Mouse (Mus musculus): ENCODE measurements around the gene Stat1.

Stat1 gene

DNA sequence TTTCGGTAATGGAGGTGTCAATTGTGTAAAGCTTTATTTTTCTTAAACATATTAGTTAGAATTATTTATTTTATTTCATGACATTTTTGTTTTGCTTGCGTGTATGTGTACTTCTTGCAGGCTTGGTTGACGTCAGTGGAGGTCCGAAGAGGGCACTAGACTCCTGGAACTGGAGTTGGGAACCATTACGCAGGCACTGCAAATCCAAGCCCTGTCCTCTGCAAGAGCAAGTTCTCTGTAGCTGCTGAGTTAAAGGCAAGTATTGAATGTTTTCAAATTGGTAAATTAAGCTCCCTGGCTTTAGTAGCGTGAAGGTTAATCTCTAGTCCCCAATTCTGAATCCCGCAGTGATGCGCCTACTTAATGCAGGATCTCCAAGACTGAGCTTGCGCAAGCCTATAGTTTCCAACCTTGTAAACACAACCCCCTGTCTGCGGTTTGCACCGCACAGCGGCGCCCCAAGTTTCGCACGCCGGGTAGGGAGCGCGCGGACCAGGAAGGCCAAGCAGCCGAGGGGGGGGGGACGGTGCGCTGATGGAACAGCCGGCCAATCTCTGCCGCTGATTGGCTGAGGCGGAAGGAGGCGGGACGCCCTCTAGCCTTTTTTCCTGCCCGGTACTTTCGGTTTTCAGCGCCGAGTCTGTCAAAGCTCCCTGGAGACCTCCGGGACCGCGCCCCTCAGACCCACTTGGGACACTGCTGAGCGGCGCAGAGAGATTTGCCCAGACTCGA lies at the start of gene Stat1:
Stat1 (plus strand) TSS at position 581 of the 732 bp plus-strand sequence.
- peak; percentile 97 for DNase-seq (ENCODE audit: low read depth, low spot score)

DNA sequence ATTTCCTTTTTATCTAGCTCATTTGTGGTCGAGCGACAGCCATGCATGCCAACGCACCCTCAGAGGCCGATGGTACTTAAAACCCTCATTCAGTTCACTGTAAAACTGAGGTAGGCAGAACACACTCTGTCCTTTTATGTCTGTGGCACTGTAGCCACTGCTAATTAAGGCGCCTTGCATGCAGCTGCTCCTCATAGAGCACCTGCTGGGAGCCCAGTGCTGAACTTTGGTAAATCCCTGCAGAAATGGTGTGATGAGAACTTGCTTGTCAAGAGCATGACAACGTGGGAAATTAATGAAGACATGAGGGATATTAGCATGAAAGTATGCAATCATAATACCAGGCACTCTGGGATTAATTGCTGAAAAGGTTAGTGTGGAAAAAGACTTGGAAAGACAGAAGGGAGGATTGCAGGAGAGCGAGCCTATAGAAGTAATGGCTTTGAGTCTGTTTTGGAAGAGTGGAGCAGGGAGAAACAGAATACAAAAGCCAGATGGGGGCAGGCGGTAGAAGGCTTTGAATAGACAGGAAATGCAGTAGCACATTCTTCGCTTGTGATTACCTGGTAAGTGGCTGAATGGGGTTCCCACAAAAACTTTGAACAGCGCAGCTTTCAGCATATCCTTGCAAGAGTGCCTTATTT lies 39.4 kb upstream of the Stat1 start:
- peak; percentile 11 for DNase-seq (ENCODE audit: low read depth, low spot score)

DNA sequence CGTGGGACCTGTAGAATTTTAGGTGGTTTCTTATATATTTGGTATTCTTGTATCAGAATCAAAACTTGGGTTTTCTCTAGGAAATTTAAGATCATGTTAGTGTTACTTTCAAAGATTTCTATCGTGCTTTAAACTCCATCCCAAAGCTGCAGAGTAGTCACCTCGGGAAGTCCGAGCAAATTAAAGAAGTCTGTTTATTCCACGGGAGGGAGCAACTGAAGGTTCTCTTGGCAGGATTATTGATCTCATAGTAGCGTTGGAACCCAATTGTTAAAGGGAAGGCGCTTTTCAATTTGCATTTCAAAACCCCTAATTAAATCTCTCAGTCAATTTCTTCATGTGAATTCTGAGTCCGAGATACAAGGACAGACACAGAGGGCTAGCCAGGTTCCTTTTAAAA lies 38.9 kb upstream of the Stat1 start:
- no peak for DNase-seq (ENCODE audit: low read depth, low spot score)

DNA sequence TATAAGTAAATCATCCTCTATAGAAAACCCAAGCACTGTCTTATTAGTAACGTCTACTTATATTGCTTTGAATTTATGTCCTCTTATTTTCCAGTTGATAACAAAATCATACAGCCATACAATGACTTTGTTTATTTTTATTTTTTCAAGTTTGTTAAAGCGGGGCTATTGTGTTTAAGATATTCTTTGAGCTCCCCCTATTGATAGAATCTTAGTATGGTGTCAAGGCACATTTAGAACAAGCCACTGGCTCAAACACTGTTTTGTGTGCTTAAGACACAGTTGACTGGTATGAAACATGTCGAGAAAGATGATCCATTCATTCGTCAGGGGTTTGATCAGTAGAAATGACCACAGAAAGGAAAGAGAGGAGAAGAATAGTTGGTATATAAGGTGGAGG lies 33.0 kb upstream of the Stat1 start:
- peak; percentile 51 for DNase-seq (ENCODE audit: low read depth, low spot score)

DNA sequence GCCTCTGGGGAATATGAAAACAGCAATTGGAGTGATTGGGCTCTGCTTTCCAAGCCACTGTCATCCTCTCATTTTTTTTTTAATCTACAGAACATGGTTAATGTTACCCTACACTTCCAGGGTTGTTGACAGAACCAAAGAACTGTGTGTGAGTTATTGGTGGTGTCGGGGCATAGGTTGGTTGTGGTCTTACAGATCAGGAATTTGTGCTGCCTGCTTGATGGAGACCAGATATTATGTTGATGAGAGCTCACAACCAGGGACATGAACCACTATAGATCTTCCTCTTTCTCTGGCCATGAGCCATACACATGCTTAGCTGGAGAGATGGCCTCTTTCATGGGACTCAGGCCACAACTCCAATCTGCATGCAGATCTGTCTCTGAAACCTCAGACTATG lies 32.1 kb upstream of the Stat1 start:
- DNase-seq (ENCODE audit: low read depth, low spot score), result no peak

DNA sequence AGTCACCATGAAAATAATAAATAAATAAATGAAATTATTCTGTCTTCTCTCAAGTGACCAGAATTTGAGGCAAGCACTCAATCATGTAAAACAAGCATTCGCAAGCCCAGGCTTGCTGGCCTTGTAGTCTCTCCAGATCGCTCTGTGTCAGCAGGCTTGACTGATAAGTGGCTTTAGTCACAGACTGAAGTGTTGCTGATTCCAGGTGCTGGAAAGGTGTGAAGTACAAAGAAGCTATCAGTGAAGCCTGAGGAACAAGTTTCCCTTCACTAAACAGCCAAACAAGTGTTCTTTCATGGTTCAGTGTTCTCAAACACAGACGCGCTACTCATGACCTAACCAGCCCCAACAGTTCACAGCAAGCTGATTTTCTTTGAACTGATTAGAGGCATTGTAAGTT lies 30.6 kb upstream of the Stat1 start:
- no peak for DNase-seq (ENCODE audit: low read depth, low spot score)

DNA sequence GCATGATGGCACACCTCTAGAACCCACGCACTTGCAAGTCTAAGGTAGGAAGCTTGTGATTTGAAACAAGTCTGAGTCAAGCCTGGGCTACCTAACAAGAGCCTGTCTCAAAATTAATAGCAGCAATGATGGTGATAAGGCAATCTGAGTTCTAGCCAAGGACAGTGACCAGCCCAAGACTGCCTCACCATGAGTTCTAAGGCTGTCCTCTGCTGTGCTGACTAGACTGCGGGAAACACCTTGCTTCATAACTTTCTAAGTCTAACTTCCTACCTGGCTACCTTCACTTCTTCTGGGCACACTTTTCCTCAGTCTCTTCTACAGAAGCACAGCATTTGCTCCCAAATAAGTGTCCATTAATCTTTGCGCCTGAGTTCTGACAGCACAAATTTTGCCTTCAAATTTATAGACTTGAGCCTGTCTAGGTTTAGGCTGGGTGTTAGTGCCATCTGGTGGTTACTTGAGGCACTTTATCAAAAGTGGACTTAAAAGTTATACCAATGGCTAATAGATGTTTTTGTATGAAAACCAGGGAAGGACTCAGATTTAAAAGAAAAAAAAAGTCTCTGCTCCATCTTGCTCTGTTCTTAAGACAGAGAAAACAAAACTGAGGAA lies 20.5 kb upstream of the Stat1 start:
- DNase-seq (ENCODE audit: low read depth, low spot score), result peak; percentile 79

DNA sequence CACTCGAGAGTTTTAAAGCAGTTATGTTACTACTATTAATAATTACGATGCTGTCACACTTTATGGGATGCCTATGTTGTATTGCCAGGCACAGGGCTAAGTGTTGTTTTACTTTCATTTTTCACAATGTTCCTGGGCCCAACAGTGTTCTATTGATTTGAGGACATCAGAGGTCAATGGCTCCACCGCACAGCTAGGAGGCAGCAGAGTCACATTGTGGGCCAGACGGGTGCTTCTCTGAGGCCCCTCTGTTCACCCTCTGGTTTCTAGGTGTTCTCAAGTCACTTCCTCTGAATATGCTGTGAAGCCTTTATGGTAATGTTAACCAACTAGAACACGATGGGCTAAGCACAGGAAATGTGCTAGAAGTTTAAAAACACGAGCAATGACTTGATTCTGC lies 18.7 kb upstream of the Stat1 start:
- DNase-seq (ENCODE audit: low read depth, low spot score), result peak; percentile 91

DNA sequence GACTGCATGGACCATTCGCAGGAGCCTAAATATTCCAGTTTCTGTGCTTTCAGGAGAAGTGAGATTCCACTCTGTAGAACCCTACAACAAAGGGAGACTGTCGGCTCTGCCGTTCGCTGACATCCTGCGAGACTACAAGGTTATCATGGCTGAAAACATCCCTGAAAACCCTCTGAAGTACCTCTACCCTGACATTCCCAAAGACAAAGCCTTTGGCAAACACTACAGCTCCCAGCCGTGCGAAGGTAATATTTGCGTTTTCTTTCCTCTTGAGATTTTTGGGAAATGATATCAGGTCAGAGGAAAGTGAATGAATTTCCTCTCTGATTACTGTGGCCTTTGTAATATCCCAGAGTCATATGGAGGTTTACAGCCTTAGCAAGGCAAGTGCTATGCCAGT lies 16.4 kb upstream of the Stat1 start:
- no peak for DNase-seq (ENCODE audit: low read depth, low spot score)

DNA sequence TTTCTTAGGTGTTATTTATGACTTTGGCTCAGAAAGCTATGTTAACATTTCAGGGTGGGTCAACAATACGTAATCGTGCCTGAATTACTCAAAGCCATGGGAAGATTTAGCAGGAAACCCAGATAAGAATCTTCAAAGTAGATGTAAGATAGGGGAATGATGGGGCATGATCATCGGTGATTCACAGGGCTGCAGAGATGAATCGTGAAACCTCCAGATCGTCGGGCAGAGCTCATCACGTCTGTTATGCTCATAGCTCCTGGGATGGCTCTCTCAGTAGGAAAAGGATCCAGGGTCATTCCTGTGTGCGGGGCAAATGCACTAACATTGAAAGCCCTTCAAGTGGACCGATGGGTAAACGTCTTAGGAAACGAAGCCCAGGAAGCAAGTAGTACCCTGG lies 12.0 kb upstream of the Stat1 start:
- no peak for DNase-seq (ENCODE audit: low read depth, low spot score)

DNA sequence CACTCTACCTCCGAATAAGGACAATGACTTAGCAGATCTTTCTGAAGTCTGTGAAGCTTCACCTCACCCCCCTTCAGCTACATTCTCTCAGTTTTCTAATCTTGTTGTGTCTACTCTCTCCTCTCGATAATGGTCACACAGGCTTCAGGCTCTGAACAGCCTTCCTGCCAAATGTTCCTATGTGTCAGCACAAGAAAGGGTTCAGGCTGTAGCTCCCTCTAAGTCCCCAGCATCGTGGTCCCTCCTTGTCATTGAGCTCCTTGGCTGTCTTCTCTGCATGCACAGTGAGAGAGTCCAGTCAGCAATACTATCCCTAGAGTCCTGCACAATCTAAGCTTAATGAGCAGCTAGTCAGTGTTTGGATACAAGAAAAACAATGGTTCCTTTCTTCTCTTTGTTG lies 8.0 kb upstream of the Stat1 start:
- DNase-seq (ENCODE audit: low read depth, low spot score), result no peak

DNA sequence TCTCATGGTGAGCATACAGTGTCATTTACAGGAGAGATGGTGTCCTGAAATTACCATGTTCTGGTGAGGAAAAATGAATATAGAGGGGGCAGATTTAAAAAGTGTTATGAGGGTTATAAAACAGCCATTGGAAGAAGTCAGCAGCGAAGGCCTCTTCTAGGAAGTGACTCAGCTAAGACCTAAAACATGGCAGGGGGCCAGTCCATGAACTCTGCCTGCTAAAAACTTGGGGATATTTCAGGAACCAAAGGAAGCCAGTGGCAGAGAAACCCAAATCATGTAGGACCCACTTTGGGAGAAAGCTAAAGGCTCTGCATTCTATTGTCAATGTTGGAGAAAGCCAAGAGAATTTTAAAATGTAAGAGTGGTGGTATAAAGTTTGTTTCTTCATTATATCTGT lies 6.9 kb upstream of the Stat1 start:
- no peak for DNase-seq (ENCODE audit: low read depth, low spot score)

DNA sequence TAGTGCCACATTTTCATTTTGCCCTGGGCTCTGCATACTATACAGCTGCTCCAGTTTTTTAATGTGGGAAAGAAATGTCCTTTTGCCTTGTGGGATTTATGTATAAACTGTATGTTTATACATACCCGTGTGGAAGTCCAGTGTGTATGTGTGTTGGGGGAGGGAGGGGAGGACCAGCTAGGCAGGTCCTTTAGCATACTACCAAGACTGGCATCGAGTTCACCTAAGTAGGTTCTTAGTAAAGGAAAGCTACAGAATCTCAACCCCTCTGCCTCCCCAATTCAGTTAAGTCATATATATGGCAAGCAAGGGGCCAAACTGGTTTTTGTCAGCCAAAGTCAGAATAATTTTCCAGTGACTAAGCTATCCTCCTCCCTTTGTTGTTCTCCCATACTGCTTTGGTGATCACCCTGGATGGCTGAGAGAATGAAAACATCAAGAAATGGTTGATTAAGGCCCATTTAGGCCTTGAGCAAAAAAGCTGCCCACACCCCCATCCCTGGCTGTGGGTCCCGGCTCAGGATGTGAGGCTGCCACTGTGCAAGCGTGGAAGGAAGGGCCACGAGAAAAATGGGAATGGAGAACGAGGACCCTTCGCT lies 6.1 kb upstream of the Stat1 start:
- DNase-seq (ENCODE audit: low read depth, low spot score), result no peak

DNA sequence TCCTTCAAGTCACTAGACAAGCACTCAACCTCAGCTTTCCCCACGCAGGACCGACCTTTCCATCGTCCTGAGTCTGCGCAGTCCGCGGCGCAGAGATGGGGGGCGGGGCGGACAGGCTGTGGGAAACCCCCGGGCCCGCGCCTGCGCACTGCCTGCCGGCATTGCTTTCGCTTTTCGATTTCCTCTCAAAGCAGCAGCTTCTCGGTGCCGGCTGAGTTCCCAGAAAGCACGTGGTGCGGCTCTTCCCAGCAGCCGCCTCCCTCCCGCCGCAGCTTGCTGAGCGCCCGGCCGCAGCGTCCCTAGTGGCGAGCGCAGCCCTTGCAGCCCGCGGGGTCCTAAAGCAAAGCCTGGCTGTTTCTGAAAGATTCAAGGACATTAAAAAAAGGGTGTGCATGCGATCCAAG lies 5.6 kb upstream of the Stat1 start:
- peak; percentile 99 for DNase-seq (ENCODE audit: low read depth, low spot score)

DNA sequence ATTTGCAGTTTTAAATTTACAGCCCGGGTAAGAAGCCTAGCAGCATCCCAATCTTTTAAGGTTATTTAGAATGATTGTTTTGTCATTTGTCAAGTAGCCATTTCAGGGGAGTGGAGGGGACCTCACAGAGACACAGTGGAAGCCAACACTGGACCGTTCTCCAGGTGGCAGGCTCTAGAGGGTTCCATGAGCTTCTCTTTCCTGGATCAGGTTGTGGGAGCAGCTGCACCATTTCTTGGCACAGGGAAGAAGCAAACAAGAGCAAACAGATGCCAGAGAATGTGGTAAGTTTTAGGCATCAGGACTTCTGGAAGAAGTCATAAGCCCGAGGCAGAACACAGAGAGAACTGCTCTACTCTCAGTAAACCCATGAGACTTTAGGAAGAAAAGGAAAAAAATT lies 2.8 kb upstream of the Stat1 start:
- no peak for DNase-seq (ENCODE audit: low read depth, low spot score)

DNA sequence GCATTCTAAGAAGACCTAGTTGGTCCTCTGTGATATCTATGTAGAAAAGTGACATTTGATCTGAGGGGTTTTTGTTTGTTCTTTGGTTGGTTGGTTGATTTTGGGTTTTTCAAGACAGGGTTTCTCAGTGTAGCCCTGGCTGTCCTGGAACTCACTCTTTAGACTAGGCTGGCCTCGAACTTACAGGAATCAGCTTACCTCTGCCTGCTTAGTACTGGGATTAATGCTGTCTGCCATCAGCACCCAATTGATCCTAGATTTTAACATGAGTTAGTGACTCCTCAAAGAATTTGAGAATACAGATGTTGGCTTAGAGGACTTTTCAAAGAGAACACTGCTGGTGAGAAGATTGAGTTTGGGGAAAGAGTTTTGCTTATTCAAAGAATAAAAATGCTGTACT lies 1.5 kb upstream of the Stat1 start:
- no peak for DNase-seq (ENCODE audit: low read depth, low spot score)

DNA sequence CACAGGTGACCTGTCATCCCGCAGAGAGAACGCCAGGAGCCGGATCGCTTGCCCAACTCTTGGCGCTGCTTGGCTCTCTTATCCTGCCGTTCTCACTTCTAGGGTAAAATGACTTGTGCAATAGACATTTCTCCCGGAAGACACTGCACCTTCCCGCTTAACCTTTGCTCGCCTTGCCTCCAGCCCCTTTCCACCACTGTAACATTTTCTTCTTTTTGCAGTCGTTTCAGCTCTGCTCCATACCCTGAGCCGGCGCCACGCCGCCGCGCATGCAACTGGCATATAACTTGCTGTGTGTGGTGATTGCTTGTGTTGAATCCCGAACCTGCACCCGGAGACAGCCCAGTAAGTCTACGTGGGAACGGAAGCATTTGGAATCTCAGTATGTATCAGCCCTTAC lies 451 bp downstream of the Stat1 start:
- peak; percentile 50 for DNase-seq (ENCODE audit: low read depth, low spot score)

DNA sequence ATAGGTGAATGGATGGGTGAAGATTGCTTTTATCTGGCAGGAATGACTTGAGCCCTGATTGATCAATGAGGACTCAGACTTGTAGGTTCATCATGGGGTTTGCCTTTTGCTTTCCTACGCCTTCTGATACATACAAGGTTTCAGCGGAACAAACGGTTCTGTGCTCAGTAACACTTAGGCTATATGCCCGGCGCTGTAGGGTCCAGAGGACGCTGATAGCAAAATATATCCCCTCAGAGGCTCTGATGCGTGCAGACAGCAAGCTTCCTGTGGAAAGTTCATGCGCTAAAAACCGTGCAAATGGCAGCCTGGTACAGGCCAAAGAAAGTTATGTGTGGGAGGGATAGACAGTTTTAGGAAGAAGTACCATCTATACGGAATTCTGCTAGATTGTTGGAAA lies 951 bp downstream of the Stat1 start:
- DNase-seq (ENCODE audit: low read depth, low spot score), result peak; percentile 47

DNA sequence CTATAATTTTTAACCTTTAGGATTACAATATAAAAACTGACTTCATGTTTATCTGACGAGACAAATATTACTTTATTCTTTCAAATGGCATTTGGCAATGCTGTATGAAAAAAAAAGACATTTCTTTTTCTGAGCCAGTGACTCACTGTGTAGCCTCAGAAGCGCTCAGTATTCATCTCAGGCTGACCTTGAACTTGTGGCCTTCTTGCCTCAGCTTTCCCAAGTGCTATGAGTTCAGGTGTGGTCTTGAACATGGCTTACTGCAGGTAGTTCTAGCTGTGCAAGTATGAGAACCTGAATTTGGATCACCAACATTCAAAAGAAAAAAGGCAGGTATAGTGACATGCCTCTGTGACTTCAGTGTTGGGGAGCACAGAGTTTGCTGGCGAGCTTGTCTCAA lies 1.8 kb downstream of the Stat1 start:
- no peak for DNase-seq (ENCODE audit: low read depth, low spot score)

DNA sequence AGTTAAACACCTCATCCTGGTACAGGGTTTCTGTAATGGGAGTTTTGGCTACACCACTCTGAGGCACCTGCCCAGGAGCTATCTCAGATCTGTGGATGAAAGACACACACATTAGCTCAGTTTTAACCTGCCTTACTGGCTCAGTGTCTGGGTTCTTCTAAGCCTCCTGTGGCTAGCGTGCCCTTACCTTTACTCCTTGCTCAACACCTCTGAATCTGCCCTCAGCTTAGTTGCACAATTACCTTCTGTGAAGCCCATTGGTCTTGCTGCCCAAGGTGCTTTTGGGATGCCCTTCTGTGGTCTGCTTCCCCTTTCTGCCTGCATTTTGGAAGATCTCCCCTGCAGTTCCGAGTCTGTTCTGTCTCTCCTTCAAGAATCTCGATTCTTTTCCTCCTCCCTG lies 5.6 kb downstream of the Stat1 start:
- DNase-seq (ENCODE audit: low read depth, low spot score), result no peak

DNA sequence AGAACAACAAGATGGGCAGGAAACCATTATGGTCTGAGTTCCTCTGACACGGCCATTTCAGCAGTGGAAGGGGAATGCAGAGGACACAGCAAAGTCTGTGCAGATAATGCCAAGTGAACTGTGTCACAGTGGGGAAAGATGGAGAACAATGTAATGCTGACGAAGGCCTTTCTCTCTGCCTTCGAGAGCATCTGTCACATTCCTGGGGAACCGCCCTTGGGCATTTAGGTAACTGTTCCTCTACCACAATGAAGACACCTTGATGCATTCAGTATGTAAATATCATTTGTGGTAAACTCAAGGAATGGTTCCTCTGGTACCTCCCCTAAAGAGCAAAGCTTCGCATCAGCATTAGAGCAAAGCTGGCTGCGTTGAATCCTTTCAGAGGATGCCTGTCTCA lies 8.1 kb downstream of the Stat1 start:
- DNase-seq (ENCODE audit: low read depth, low spot score), result no peak

DNA sequence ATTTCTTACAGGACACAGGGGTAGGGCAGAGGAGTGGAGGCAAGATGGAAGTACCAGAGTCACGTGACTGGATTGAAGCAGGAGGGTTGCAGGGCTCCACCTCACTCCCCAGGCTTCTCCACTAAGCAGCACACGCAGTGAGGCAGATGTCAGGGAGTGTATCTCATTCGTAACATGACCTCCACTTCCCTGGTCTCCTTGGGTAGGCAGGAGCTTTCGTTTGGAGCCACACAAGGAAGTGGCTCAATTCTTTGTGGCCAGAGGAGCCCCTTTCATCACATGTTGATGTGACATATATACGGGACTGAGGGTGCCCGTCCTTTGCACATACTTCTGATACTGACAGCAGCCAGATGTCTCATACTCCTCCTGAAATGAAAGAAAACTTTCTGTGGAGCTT lies 10.6 kb downstream of the Stat1 start:
- no peak for DNase-seq (ENCODE audit: low read depth, low spot score)

Data from CD4-positive, CD25-positive, alpha-beta regulatory T cell, adult 2 months (primary cell).